Mouse (Mus musculus): Measurements from ENCODE around the gene Gal3st2b.
"Not testable (repeated sequence)": the region's sequence is repeated elsewhere in the genome, so short reads cannot be mapped to it uniquely, and the experiment has no call there.

Gal3st2b gene

DNA sequence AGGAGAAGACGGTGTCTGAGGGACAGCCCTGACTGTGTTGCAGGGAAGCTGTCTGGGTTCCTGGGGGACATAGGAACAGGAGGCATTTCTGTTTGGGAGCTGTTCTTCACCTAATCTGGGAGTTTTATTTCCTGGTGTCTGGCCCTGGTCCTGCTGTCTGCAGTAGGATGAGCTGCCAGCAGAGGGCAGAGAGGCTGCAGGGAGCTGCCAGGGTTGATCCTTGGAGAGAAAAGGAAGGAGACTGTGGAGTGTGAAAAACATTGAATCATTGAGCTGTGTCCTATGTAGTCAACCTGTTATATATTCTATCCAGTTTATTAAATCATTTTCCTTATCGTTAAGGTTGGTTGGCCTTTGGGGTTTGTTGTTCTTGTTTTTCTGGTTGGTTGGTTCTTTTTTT, 62.8 kb downstream of the Gal3st2b start:
- DNase-seq (ENCODE audit: low spot score), result not testable (repeated sequence)

DNA sequence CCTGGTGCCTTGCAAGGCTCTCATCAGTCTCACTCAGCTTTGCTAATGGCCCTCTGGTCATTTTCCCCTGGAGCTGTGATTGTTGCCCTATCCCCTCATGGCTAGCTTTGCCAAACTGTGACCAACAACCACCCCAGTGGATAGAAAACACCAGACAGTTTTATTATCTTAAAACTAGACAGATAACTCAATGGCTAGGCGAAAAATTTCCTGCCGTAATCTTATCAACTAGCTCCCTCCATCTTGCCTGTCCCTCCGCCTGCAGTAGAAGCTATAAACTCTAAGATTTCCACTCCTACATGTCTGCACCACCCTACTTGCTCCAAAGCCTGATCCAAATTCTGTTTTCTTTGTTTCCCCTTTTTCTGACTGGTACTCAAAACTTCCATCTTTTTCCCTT, 68.1 kb downstream of the Gal3st2b start:
- DNase-seq (ENCODE audit: low spot score), result no peak

- DNase-seq (ENCODE audit: low spot score), result no peak
Measured at GRCm38 (mm10) chr1:93988786-93989185, 70.7 kb downstream of the Gal3st2b start.

DNA sequence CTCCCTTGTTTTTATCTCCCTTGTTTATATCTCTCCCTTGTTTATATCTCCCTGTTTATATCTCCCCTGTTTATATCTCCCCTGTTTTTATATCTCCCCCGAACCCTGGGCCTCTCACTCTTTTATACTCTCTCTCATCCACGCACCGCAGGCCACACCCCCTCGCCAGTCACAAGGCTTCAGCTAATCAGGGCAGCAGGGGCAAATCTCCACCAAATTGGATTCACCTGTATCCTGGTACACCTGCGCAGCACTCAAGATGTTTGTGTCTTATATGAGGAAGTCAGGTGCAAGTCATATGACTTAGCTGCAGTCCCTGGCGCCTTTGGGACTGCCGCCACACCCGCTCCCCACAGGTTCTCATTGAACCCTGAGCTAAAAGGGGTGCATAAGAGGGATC, 72.1 kb downstream of the Gal3st2b start, which contains the start of gene Gal3st2c:
Gal3st2c (plus strand) TSS at position 301 of the 400 bp plus-strand sequence.
- DNase-seq (ENCODE audit: low spot score), result not testable (repeated sequence)

- not testable (repeated sequence) for DNase-seq (ENCODE audit: low spot score)
Measured at GRCm38 (mm10) chr1:93991068-93991467, 73.0 kb downstream of the Gal3st2b start.

GRCm38 (mm10) chr1:93991491-93991890, 73.4 kb downstream of the Gal3st2b start:
- not testable (repeated sequence) for DNase-seq (ENCODE audit: low spot score)
